Mouse (Mus musculus) left cerebral cortex, postnatal 14 days (tissue): ENCODE results near the gene Prr23a1. TPM values are rescaled to one million over a fixed set of nuclear protein-coding genes. Genes with fewer than 3 reads are reported as not detected.
A peak's percentile ranks its signal among the peaks of the same experiment; 100 is the strongest.

Experiments used
- DNase-seq, 2 experiments: peaks; one replicate each; pipeline ENCODE4 v3.0.0; 2021 to 2022; ENCODE audit warnings: low spot score in 2 of 2, mixed read lengths in 1 of 2
- intact Hi-C: fragments of 180-260 bp; cut with DNase I; formaldehyde crosslinking; loops from one replicate; pipeline ENCODE4 v1.15.1; 2025
- long read RNA-seq, 2 experiments: library from polyadenylated mRNA; stranded (forward); transcript quantifications; one replicate each; pipeline ENCODE4 v2.0.0; 2021
- total RNA-seq, 2 experiments: library from RNA; stranded (reverse); gene quantifications; 2 replicates each; pipeline ENCODE4 v1.2.3; 2021

The Prr23a1 gene
- total RNA-seq, result not detected
- long read RNA-seq, experiment 1, result 0 reads
- long read RNA-seq, experiment 2, partial matches to known transcripts, result 0 of 1 reads
- long read RNA-seq, experiment 2, other reads (novel, unspliced or antisense), result 0 of 1 reads

GRCm38 (mm10) chr9:98842117-98842516 lies at the start of gene Prr23a1:
Gene Prr23a1, plus strand, starts transcription at chr9:98842503.
- intact Hi-C loops, result no loop called here
- DNase-seq, result no peak

- no peak for DNase-seq
- intact Hi-C loops, result no loop called here
These were observed 43.3 kb upstream of the Prr23a1 start for GRCm38 (mm10) chr9:98799021-98799420.

- intact Hi-C loops, result no loop called here
- DNase-seq, result no peak
These were observed 38.3 kb upstream of the Prr23a1 start for GRCm38 (mm10) chr9:98803971-98804370.

GRCm38 (mm10) chr9:98805511-98805910 lies 36.8 kb upstream of the Prr23a1 start:
- intact Hi-C loops, result no loop called here
- DNase-seq, result no peak

- intact Hi-C loops, result no loop called here
- DNase-seq, result no peak
These were observed 36.4 kb upstream of the Prr23a1 start for GRCm38 (mm10) chr9:98805934-98806333.

- intact Hi-C loops, result loop anchor here (2.0 kb wide), 1 partner anchor 161 kb away; no protein-coding TSS in a partner anchor
- DNase-seq, result no peak
These were observed 34.7 kb upstream of the Prr23a1 start for GRCm38 (mm10) chr9:98807631-98808030.

- intact Hi-C loops, result loop anchor here (2.0 kb wide), 1 partner anchor 163 kb away; no protein-coding TSS in a partner anchor
- peak; percentile 64 to 76 for DNase-seq
These were observed 32.8 kb upstream of the Prr23a1 start for GRCm38 (mm10) chr9:98809526-98809925.

GRCm38 (mm10) chr9:98816066-98816465 lies 26.2 kb upstream of the Prr23a1 start:
- DNase-seq, result no peak
- intact Hi-C loops, result loop anchor here (10.0 kb wide), 1 partner anchor 201 kb away; no protein-coding TSS in a partner anchor

- DNase-seq, result no peak
- intact Hi-C loops, result loop anchor here (10.0 kb wide), 1 partner anchor 203 kb away; no protein-coding TSS in a partner anchor
These were observed 24.7 kb upstream of the Prr23a1 start for GRCm38 (mm10) chr9:98817592-98817991.

DNA sequence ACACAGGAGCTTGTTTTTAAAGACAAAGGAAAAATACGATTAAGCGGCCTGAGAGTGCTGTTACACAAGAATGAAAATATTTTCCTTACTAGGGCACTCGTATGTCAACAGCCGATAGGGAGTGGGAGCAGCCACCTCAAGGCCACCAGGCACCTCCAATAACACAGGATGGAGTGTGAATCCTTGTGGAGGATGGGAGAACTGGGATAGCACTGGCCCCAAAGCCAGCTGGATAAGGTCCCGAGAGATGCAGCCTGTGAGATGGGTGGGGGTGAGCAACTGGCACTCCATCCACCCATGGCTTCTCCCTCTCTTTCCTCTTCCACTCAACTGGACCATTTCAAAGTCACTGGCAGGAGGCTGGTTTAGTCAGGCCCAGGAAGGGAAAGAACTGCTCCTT lies 23.3 kb upstream of the Prr23a1 start:
- intact Hi-C loops, result loop anchor here (10.0 kb wide), 1 partner anchor 204 kb away; no protein-coding TSS in a partner anchor

GRCm38 (mm10) chr9:98819481-98819880 lies 22.8 kb upstream of the Prr23a1 start:
- intact Hi-C loops, result loop anchor here (10.0 kb wide), 1 partner anchor 205 kb away; no protein-coding TSS in a partner anchor
- no peak for DNase-seq

More for the DNA sequence above, 23.3 kb upstream of the Prr23a1 start:
- DNase-seq, result no peak

- no peak for DNase-seq
These were observed 21.8 kb upstream of the Prr23a1 start for GRCm38 (mm10) chr9:98820461-98820860.

GRCm38 (mm10) chr9:98821067-98821466 lies 21.2 kb upstream of the Prr23a1 start:
- intact Hi-C loops, result no loop called here
- no peak for DNase-seq

More at GRCm38 (mm10) chr9:98820461-98820860, 21.8 kb upstream of the Prr23a1 start:
- intact Hi-C loops, result no loop called here

DNA sequence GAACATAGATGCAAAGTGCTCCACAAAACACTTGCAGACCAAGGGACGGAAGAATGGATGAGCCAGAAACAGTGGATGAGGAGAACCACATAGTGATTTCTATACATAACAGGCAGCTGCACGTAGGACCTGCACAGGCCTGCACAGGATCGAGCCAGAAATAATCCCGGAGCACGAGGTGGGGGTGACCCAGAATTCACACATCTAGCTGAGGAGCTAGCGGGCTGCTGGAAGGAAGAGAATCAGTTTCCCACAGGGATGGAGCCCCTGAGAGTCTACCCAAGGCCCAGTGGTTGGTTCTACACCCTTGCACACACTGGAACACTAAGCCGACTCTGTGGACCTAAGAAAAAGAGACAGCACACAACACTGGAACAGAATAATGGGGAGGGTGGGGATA lies 18.5 kb upstream of the Prr23a1 start:
- DNase-seq, result no peak
- intact Hi-C loops, result no loop called here

- intact Hi-C loops, result no loop called here
- DNase-seq, result no peak
These were observed 12.8 kb upstream of the Prr23a1 start for GRCm38 (mm10) chr9:98829508-98829907.

GRCm38 (mm10) chr9:98837537-98838074 lies 4.7 kb upstream of the Prr23a1 start:
- no peak for DNase-seq
- intact Hi-C loops, result no loop called here

DNA sequence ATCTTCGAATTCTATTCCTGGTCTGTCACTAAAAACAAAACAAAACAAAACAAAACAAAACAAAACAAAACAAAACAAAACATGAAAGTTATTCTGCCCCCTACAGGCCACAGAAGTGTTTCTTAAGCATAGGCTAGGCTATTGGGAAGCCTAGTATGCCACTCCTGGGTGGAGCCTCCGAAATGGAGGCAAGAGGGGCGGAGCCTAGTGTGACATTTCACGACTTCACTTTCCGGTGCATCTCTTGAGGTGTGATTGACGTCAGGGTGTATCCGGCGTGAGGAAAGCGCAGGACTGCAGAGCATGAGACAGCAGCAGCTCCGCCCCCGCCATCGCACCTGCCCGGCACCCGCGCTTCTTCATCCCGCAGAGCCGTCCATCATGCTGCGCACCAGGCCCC lies 13.9 kb downstream of the Prr23a1 start, which contains the start of gene Prr23a2:
TSS of gene Prr23a2 (plus strand) at position 285 of the 400 bp plus-strand sequence.
- no peak for DNase-seq
- intact Hi-C loops, result no loop called here

DNA sequence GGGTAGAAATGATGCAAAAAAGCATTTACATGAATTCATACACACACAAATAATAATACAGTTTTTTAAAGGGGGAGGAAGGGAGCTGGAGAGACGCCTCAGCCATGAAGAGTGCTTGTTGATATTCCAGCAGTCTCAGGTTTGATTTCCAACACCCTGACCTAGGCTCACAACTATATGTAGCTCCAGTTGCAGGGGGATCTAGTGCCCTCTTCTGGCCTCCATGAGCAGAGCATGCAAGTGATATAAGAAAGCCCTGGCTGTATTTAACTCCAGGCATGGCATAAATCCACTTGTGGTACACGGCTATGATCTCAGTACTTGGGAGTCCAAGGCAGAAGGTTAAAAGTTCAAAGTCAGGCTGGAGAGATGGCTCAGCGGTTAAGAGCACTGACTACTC lies 21.2 kb downstream of the Prr23a1 start:
- DNase-seq, result no peak
- intact Hi-C loops, result no loop called here

DNA sequence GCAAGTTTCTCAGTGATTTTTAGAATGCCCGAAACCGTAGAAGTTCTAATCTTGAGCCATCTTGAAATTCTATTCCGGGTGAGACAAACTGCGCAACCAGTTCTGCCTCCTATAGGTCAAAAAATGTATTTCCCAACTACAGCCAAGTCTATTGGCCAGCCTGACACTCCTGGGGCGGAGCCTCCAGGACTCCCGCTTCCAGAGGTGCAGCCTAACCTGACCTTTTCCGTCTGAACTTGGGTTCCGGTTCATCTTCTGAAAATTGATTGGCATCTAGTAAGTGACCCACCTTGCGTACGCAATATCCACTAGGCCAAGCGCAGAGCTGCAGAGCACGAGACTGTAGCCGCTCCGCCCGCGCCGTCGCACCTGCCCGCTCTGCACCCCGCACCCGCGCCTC lies 22.3 kb downstream of the Prr23a1 start, which contains the start of gene Prr23a3:
TSS of gene Prr23a3 (plus strand) at position 197 of the 400 bp plus-strand sequence.
- no peak for DNase-seq

More for the DNA sequence above, 22.3 kb downstream of the Prr23a1 start, which contains the start of gene Prr23a3:
- intact Hi-C loops, result no loop called here
